Mouse (Mus musculus) C2C12 (cell line): ENCODE results near the gene 4930558C23Rik. TPM values are rescaled to one million over a fixed set of nuclear protein-coding genes. Genes with fewer than 3 reads are reported as not detected.
"Not testable (repeated sequence)": the region's sequence is repeated elsewhere in the genome, so short reads cannot be mapped to it uniquely, and the experiment has no call there.

Experiments
- H3K27me3 ChIP-seq: one replicate; pipeline ENCODE4 v1.6.1; 2011; ENCODE audit not compliant: control insufficient read depth, insufficient read depth, insufficient read length
- H3K36me3 ChIP-seq: one replicate; pipeline ENCODE4 v1.6.1; 2011; ENCODE audit not compliant: control insufficient read depth, insufficient read depth
- H3K4me3 ChIP-seq: one replicate; pipeline ENCODE4 v1.5.1; 2011; ENCODE audit warnings: mild to moderate bottlenecking, control low read depth; ENCODE audit not compliant: poor library complexity, insufficient read depth, severe bottlenecking
- H3K79me2 ChIP-seq: one replicate; pipeline ENCODE4 v1.6.1; 2011; ENCODE audit not compliant: control insufficient read depth, insufficient read depth
- H3K79me3 ChIP-seq: one replicate; pipeline ENCODE4 v1.6.1; 2011; ENCODE audit warnings: low read depth, control low read depth
- H3ac ChIP-seq: one replicate; pipeline ENCODE3; 2011; ENCODE audit warnings: low read depth; ENCODE audit not compliant: control insufficient read depth, insufficient read length
- CEBPB ChIP-seq: IDR thresholded peaks from one replicate; pipeline ENCODE4 v1.6.1; 2011; ENCODE audit warnings: low read depth, mild to moderate bottlenecking, control low read depth, moderate library complexity
- CTCF ChIP-seq: IDR thresholded peaks from one replicate; pipeline ENCODE4 v1.5.1; 2011; ENCODE audit not compliant: control insufficient read depth, insufficient read depth, insufficient read length
- FOSL1 ChIP-seq: IDR thresholded peaks from one replicate; pipeline ENCODE4 v1.8.0; 2011; ENCODE audit warnings: mild to moderate bottlenecking, low read length; ENCODE audit not compliant: poor library complexity, insufficient read depth, severe bottlenecking
- MAX ChIP-seq: IDR thresholded peaks from one replicate; pipeline ENCODE4 v1.6.1; 2011; ENCODE audit warnings: mild to moderate bottlenecking, control low read depth
- MYOD1 ChIP-seq: IDR thresholded peaks from one replicate; pipeline ENCODE4 v1.6.1; 2011; ENCODE audit warnings: low read depth; ENCODE audit not compliant: control insufficient read depth, insufficient read length
- MYOG ChIP-seq: IDR thresholded peaks from one replicate; pipeline ENCODE4 v1.6.1; 2011; ENCODE audit not compliant: control insufficient read depth, insufficient read length; ENCODE audit errors: extremely low read depth
- USF1 ChIP-seq: IDR thresholded peaks from one replicate; pipeline ENCODE4 v1.6.1; 2011; ENCODE audit warnings: low read depth, mild to moderate bottlenecking, control low read depth, moderate library complexity
- long read RNA-seq, 2 experiments: library from polyadenylated mRNA; unstranded; transcript quantifications; one replicate each; pipeline ENCODE4 v2.0.0; 2019 to 2020
- polyA plus RNA-seq: library from polyadenylated mRNA; unstranded; fragments of >200 nt; fragmentation: generic; extraction: Trizol; gene quantifications from one replicate; pipeline ENCODE4 v1.2.1, GENCODE M21; 2012; ENCODE audit warnings: missing spikeins

4930558C23Rik gene
- polyA plus RNA-seq, result not detected
- long read RNA-seq, experiment 1, result 0 reads
- long read RNA-seq, experiment 2, result 0 reads

GRCm38 (mm10) chr3:95402741-95403140 lies at the start of gene 4930558C23Rik:
TSS of gene 4930558C23Rik (minus strand) at chr3:95402841.
- Histone ChIP-seq H3K79me2 (no peaks in the 10 kb centered on the region), H3K27me3 (no peaks in the 10 kb centered on the region), H3K36me3 (no peaks in the 10 kb centered on the region), H3K79me3 (no peaks in the 10 kb centered on the region), H3K4me3 (no peak within 1 kb of the TSS), H3ac (no peak within 1 kb of the TSS)
- no peak for TF ChIP-seq MYOG
- TF ChIP-seq MYOD1, result no peak
- TF ChIP-seq FOSL1, result no peak
- TF ChIP-seq CEBPB, result no peak
- TF ChIP-seq MAX, result no peak

GRCm38 (mm10) chr3:95450915-95451314 lies 48.3 kb upstream of the 4930558C23Rik start:
- Histone ChIP-seq H3K36me3 (peaks cover 32% of the 10 kb centered on the region), H3K27me3 (no peaks in the 10 kb centered on the region), H3K79me3 (peaks cover 3% of the 10 kb centered on the region), H3ac (no peak overlapping the region), H3K79me2 (peaks cover 20% of the 10 kb centered on the region), H3K4me3 (no peak overlapping the region)
- TF ChIP-seq MYOG (no peak), MYOD1 (no peak), FOSL1 (no peak), CEBPB (no peak)

GRCm38 (mm10) chr3:95450408-95450807 lies 47.8 kb upstream of the 4930558C23Rik start:
- H3ac ChIP-seq, result no peak overlapping the region
- peak; percentile 15 for TF ChIP-seq CTCF
- peak; percentile 59 for TF ChIP-seq MAX
- TF ChIP-seq FOSL1, result no peak
- no peaks in the 10 kb centered on the region for H3K27me3 ChIP-seq
- H3K36me3 ChIP-seq, result peaks cover 32% of the 10 kb centered on the region
- H3K79me2 ChIP-seq, result peaks cover 25% of the 10 kb centered on the region
- H3K79me3 ChIP-seq, result peaks cover 6% of the 10 kb centered on the region
- no peak overlapping the region for H3K4me3 ChIP-seq

- Histone ChIP-seq H3K27me3 (no peaks in the 10 kb centered on the region), H3K79me3 (peaks cover 39% of the 10 kb centered on the region), H3K79me2 (peaks cover 76% of the 10 kb centered on the region), H3K4me3 (no peak overlapping the region), H3ac (no peak overlapping the region), H3K36me3 (peaks cover 6% of the 10 kb centered on the region)
- TF ChIP-seq FOSL1 (no peak), USF1 (no peak), MAX (no peak), CTCF (no peak), MYOD1 (no peak), MYOG (no peak), CEBPB (no peak)
Measured at GRCm38 (mm10) chr3:95445311-95445710, 42.7 kb upstream of the 4930558C23Rik start.

- Histone ChIP-seq H3K79me3 (peaks cover 51% of the 10 kb centered on the region), H3K79me2 (peaks cover 98% of the 10 kb centered on the region), H3K4me3 (no peak overlapping the region), H3K36me3 (peaks cover 5% of the 10 kb centered on the region), H3ac (no peak overlapping the region), H3K27me3 (no peaks in the 10 kb centered on the region)
- TF ChIP-seq MAX, result no peak
- TF ChIP-seq FOSL1, result no peak
- no peak for TF ChIP-seq USF1
- no peak for TF ChIP-seq CEBPB
- TF ChIP-seq CTCF, result no peak
- no peak for TF ChIP-seq MYOD1
Measured at GRCm38 (mm10) chr3:95442406-95443117, 39.9 kb upstream of the 4930558C23Rik start.

GRCm38 (mm10) chr3:95439670-95440069 lies 37.0 kb upstream of the 4930558C23Rik start:
- TF ChIP-seq USF1 (no peak), MYOD1 (no peak), MAX (no peak), CTCF (no peak)
- H3K79me2 ChIP-seq, result peaks cover 100% of the 10 kb centered on the region
- no peak overlapping the region for H3ac ChIP-seq
- H3K27me3 ChIP-seq, result no peaks in the 10 kb centered on the region
- no peak overlapping the region for H3K4me3 ChIP-seq
- H3K79me3 ChIP-seq, result peaks cover 72% of the 10 kb centered on the region
- peaks cover 18% of the 10 kb centered on the region for H3K36me3 ChIP-seq

- H3ac ChIP-seq, H3K4me3 ChIP-seq, H3K27me3 ChIP-seq: not testable (repeated sequence)
- Histone ChIP-seq H3K79me3 (peaks cover 62% of the 10 kb centered on the region), H3K36me3 (peaks cover 18% of the 10 kb centered on the region), H3K79me2 (peaks cover 93% of the 10 kb centered on the region)
Measured at GRCm38 (mm10) chr3:95438636-95439035, 36.0 kb upstream of the 4930558C23Rik start.
